Mouse (Mus musculus): Measurements from ENCODE around the gene Klf12.

GRCm38 (mm10) chr14:100224151-100224550 lies 60.3 kb downstream of the Klf12 start:
- TF ChIP-seq RCOR1 (conservative IDR thresholded peaks at IDR 0.05; ENCODE audit: low read depth, low read length) (no peak), CTCF (conservative IDR thresholded peaks at IDR 0.05 in 1 of 2, IDR thresholded peaks at IDR 0.05 in 1 of 2; ENCODE audit: low read depth in 2 of 2, low read length in 2 of 2) (no peak), MXI1 (IDR thresholded peaks at IDR 0.05; ENCODE audit: low read depth, low read length) (no peak), MEF2A (IDR thresholded peaks at IDR 0.05; ENCODE audit: borderline replicate concordance, low read depth, low read length) (no peak), MAX (IDR thresholded peaks at IDR 0.05; ENCODE audit: low read length) (no peak), POLR2A (IDR thresholded peaks at IDR 0.05; ENCODE audit: low read depth, low read length) (no peak), EP300 (IDR thresholded peaks at IDR 0.05; ENCODE audit: low read length) (no peak), HCFC1 (IDR thresholded peaks at IDR 0.05; ENCODE audit: low read depth, low read length) (no peak)

Measured in CH12.LX (cell line).